Mouse (Mus musculus): ENCODE data around the gene Rbfox3. TPM values are rescaled to one million over a fixed set of nuclear protein-coding genes. Genes with fewer than 3 reads are reported as not detected.
A peak's percentile ranks its signal among the peaks of the same experiment; 100 is the strongest.

Gene Rbfox3
- polyA plus RNA-seq, 1 experiment from 2014 or later = 0.29 TPM

GRCm38 (mm10) chr11:118838167-118838566 lies 73.2 kb downstream of the Rbfox3 start:
- no peak overlapping the region for H3K9ac ChIP-seq
- H3K9me3 ChIP-seq = no peaks in the 10 kb centered on the region
- 23% methylated on average over 4 of the region's 4 CpGs for WGBS
- no peaks in the 10 kb centered on the region for H3K36me3 ChIP-seq
- no peaks in the 10 kb centered on the region for H3K4me1 ChIP-seq
- no peak for ATAC-seq (ENCODE audit: borderline replicate concordance, extremely low read depth, low FRiP score, low TSS enrichment)
- no peak overlapping the region for H3K4me3 ChIP-seq
- no peaks in the 10 kb centered on the region for H3K27me3 ChIP-seq
- no peak overlapping the region for H3K27ac ChIP-seq
- H3K4me2 ChIP-seq = no peak overlapping the region

GRCm38 (mm10) chr11:118836889-118837288 lies 74.5 kb downstream of the Rbfox3 start:
- no peaks in the 10 kb centered on the region for H3K36me3 ChIP-seq
- no peak overlapping the region for H3K27ac ChIP-seq
- no peak overlapping the region for H3K4me3 ChIP-seq
- no peak overlapping the region for H3K4me2 ChIP-seq
- no peaks in the 10 kb centered on the region for H3K9me3 ChIP-seq
- WGBS = 55% methylated on average over 4 of the region's 4 CpGs
- H3K9ac ChIP-seq = no peak overlapping the region
- no peak for ATAC-seq (ENCODE audit: borderline replicate concordance, extremely low read depth, low FRiP score, low TSS enrichment)
- no peaks in the 10 kb centered on the region for H3K27me3 ChIP-seq
- H3K4me1 ChIP-seq = no peaks in the 10 kb centered on the region

GRCm38 (mm10) chr11:118832793-118833481 lies 78.5 kb downstream of the Rbfox3 start:
- H3K9me3 ChIP-seq = no peaks in the 10 kb centered on the region
- H3K4me2 ChIP-seq = no peak overlapping the region
- H3K4me3 ChIP-seq = no peak overlapping the region
- no peaks in the 10 kb centered on the region for H3K4me1 ChIP-seq
- no peaks in the 10 kb centered on the region for H3K36me3 ChIP-seq
- whole genome bisulfite sequencing = 62% methylated on average over 10 of the region's 10 CpGs
- ATAC-seq (ENCODE audit: borderline replicate concordance, extremely low read depth, low FRiP score, low TSS enrichment) = no peak
- no peak overlapping the region for H3K9ac ChIP-seq
- H3K27ac ChIP-seq = no peak overlapping the region
- no peaks in the 10 kb centered on the region for H3K27me3 ChIP-seq

- H3K9me3 ChIP-seq = no peaks in the 10 kb centered on the region
- no peaks in the 10 kb centered on the region for H3K36me3 ChIP-seq
- no peaks in the 10 kb centered on the region for H3K27me3 ChIP-seq
- H3K4me3 ChIP-seq = no peak overlapping the region
- ATAC-seq (ENCODE audit: borderline replicate concordance, extremely low read depth, low FRiP score, low TSS enrichment) = no peak
- WGBS = 58% methylated on average over 7 of the region's 7 CpGs
- no peak overlapping the region for H3K4me2 ChIP-seq
- no peak overlapping the region for H3K9ac ChIP-seq
- no peak overlapping the region for H3K27ac ChIP-seq
- H3K4me1 ChIP-seq = no peaks in the 10 kb centered on the region
Observed at GRCm38 (mm10) chr11:118831730-118832129, 79.7 kb downstream of the Rbfox3 start.

GRCm38 (mm10) chr11:118825280-118826094 lies 85.9 kb downstream of the Rbfox3 start:
- Histone ChIP-seq H3K9me3 (no peaks in the 10 kb centered on the region), H3K27ac (no peak overlapping the region), H3K36me3 (no peaks in the 10 kb centered on the region), H3K27me3 (no peaks in the 10 kb centered on the region), H3K4me2 (no peak overlapping the region), H3K4me1 (no peaks in the 10 kb centered on the region), H3K4me3 (no peak overlapping the region), H3K9ac (no peak overlapping the region)
- 54% methylated on average over 25 of the region's 25 CpGs for WGBS
- ATAC-seq (ENCODE audit: borderline replicate concordance, extremely low read depth, low FRiP score, low TSS enrichment) = no peak

GRCm38 (mm10) chr11:118821353-118821752 lies 90.0 kb downstream of the Rbfox3 start:
- Histone ChIP-seq H3K9ac (no peak overlapping the region), H3K27ac (no peak overlapping the region), H3K4me1 (no peaks in the 10 kb centered on the region), H3K9me3 (no peaks in the 10 kb centered on the region), H3K4me3 (no peak overlapping the region), H3K36me3 (no peaks in the 10 kb centered on the region), H3K4me2 (no peak overlapping the region), H3K27me3 (no peaks in the 10 kb centered on the region)
- ATAC-seq (ENCODE audit: borderline replicate concordance, extremely low read depth, low FRiP score, low TSS enrichment) = no peak
- 21% methylated on average over 2 of the region's 2 CpGs for WGBS

DNA sequence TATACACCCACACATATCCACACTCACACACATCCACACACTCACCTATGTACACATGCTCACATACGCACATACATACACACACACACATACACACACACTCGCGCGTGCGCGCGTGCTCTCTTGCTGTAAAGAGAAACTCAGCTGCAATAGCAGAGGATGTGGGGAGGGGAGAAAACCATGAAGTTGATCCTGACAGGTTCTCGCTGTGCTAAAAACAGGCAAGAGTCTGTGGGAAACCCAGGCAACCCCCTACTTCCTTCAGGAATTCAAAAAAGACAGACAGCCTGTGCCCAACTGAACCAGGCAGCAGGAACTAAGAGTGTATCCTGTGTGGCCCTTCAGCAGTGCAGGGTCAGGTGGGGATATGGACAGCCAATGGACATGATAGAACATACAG lies 92.9 kb downstream of the Rbfox3 start:
- ATAC-seq (ENCODE audit: borderline replicate concordance, extremely low read depth, low FRiP score, low TSS enrichment) = no peak
- Histone ChIP-seq H3K27ac (no peak overlapping the region), H3K4me3 (no peak overlapping the region), H3K9me3 (no peaks in the 10 kb centered on the region), H3K4me1 (no peaks in the 10 kb centered on the region), H3K27me3 (no peaks in the 10 kb centered on the region), H3K4me2 (no peak overlapping the region), H3K9ac (no peak overlapping the region), H3K36me3 (no peaks in the 10 kb centered on the region)
- 91% methylated on average over 8 of the region's 8 CpGs for WGBS

GRCm38 (mm10) chr11:118815118-118815517 lies 96.3 kb downstream of the Rbfox3 start:
- H3K9me3 ChIP-seq = no peaks in the 10 kb centered on the region
- no peaks in the 10 kb centered on the region for H3K4me1 ChIP-seq
- no peak overlapping the region for H3K27ac ChIP-seq
- H3K4me3 ChIP-seq = no peak overlapping the region
- ATAC-seq (ENCODE audit: borderline replicate concordance, extremely low read depth, low FRiP score, low TSS enrichment) = no peak
- H3K4me2 ChIP-seq = no peak overlapping the region
- no peaks in the 10 kb centered on the region for H3K36me3 ChIP-seq
- no peaks in the 10 kb centered on the region for H3K27me3 ChIP-seq
- 70% methylated on average over 5 of the region's 5 CpGs for WGBS
- no peak overlapping the region for H3K9ac ChIP-seq

- no peaks in the 10 kb centered on the region for H3K9me3 ChIP-seq
- no peak overlapping the region for H3K27ac ChIP-seq
- H3K9ac ChIP-seq = no peak overlapping the region
- no peak overlapping the region for H3K4me2 ChIP-seq
- no peak for ATAC-seq (ENCODE audit: borderline replicate concordance, extremely low read depth, low FRiP score, low TSS enrichment)
- no peaks in the 10 kb centered on the region for H3K27me3 ChIP-seq
- no peaks in the 10 kb centered on the region for H3K36me3 ChIP-seq
- no peak overlapping the region for H3K4me3 ChIP-seq
- 59% methylated on average over 11 of the region's 11 CpGs for WGBS
- H3K4me1 ChIP-seq = no peaks in the 10 kb centered on the region
Observed at GRCm38 (mm10) chr11:118813942-118814341, 97.5 kb downstream of the Rbfox3 start.

DNA sequence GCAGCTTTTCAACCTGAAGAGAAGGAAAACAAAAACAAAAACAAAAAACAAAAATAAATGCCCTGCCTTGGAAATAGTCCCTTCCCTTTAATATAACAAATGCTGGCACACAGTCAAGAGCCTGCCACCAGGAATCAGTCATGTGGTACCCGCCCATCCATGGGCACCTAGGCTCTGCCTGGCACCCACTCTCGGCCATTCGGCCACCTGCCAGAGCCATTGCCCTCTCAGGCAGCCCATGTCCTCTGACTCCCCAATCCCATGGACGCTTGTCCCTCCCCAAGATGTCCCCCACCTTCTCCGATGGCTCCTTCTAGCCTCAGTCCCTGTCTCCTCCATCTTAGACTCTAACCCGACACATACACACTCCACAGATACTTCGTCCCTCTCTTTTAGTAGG lies 100.0 kb downstream of the Rbfox3 start:
- Histone ChIP-seq H3K9me3 (no peaks in the 10 kb centered on the region), H3K27me3 (peaks cover 3% of the 10 kb centered on the region; the same call in 1 of the 2 replicates), H3K9ac (no peak overlapping the region), H3K4me3 (no peak overlapping the region), H3K4me2 (no peak overlapping the region), H3K27ac (no peak overlapping the region), H3K4me1 (no peaks in the 10 kb centered on the region), H3K36me3 (no peaks in the 10 kb centered on the region)
- WGBS = 79% methylated on average over 7 of the region's 7 CpGs
- ATAC-seq (ENCODE audit: borderline replicate concordance, extremely low read depth, low FRiP score, low TSS enrichment) = no peak

DNA sequence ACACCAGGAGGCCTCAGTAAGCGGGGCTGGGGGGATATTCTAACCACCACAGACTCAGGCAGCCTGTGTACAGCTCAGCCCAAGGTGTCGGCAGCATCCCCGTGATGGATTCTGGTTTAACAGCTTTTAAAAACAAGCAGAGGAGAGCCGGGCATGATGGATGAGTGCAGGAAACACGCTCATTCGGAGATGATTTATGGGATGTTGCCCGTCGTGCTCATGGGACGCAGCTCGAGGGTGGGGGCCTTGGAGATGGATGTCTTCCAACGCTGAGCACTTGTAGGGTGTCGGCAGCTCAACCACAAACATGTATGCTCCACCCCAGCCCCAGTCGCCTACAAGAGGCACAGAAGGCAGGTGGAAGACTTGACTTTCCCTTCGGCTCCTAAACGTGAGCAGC lies 103.9 kb downstream of the Rbfox3 start:
- H3K27me3 ChIP-seq = peaks cover 3% of the 10 kb centered on the region; the same call in 1 of the 2 replicates
- H3K27ac ChIP-seq = no peak overlapping the region
- no peak overlapping the region for H3K4me3 ChIP-seq
- H3K9ac ChIP-seq = no peak overlapping the region
- H3K4me2 ChIP-seq = no peak overlapping the region
- no peaks in the 10 kb centered on the region for H3K9me3 ChIP-seq
- no peak for ATAC-seq (ENCODE audit: borderline replicate concordance, extremely low read depth, low FRiP score, low TSS enrichment)
- 19% methylated on average over 15 of the region's 15 CpGs for WGBS
- no peaks in the 10 kb centered on the region for H3K36me3 ChIP-seq
- no peaks in the 10 kb centered on the region for H3K4me1 ChIP-seq

- WGBS = 37% methylated on average over 8 of the region's 8 CpGs
- no peak overlapping the region for H3K4me2 ChIP-seq
- ATAC-seq (ENCODE audit: borderline replicate concordance, extremely low read depth, low FRiP score, low TSS enrichment) = peak; percentile 92
Observed at GRCm38 (mm10) chr11:118794856-118795602, 116.4 kb downstream of the Rbfox3 start.

More at GRCm38 (mm10) chr11:118794856-118795602, 116.4 kb downstream of the Rbfox3 start:
- no peak overlapping the region for H3K27ac ChIP-seq
- no peak overlapping the region for H3K9ac ChIP-seq
- no peaks in the 10 kb centered on the region for H3K27me3 ChIP-seq
- H3K4me1 ChIP-seq = peaks cover 10% of the 10 kb centered on the region; the same call in 1 of the 2 replicates
- H3K36me3 ChIP-seq = no peaks in the 10 kb centered on the region
- no peak overlapping the region for H3K4me3 ChIP-seq
- no peaks in the 10 kb centered on the region for H3K9me3 ChIP-seq
